In the genomic region with DNA sequence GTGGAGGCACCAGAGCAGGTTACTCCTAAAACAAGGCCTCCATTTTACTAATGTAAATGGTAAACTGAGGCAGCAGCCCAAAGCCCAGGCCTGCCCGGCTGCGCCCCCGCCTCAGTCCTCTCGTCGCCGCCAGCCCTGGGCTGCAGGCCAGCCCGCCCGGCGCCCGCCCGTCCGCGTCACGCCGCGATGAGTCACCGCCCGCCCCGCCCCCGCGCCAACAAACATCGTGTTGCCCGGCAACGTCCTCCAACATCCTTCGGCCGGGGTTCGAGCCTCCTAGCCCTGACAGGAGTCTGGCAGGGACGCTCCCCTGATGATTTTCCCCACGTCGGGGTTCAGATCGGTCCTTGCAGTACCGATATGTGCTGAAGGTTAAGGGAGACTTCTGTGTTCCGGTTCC, we compare ENCODE assay signal across 8 mouse cellular contexts. TPM values are rescaled to one million over a fixed set of nuclear protein-coding genes. Genes with fewer than 3 reads are reported as not detected.
DNase-seq lines count a peak whose midpoint lies in the region; ATAC-seq and TF ChIP-seq lines count a peak whose summit lies in the region.

No protein-coding gene starts in this region.

- TF ChIP-seq RAD21 in CH12.LX (IDR thresholded peaks at IDR 0.05; ENCODE audit: low read depth, low read length): no peak

- H3K9ac ChIP-seq in CH12.LX (ENCODE audit: insufficient read depth, low read depth): peak overlapping the region; percentile 66
- H3K9ac ChIP-seq in forebrain, embryonic 11.5 days (ENCODE audit: low read length): peak overlapping the region; percentile 27; the same call in 1 of the 2 replicates
- H3K9ac ChIP-seq in heart, postnatal 0 days (replicated peaks; ENCODE audit: low read depth, low read length): peak overlapping the region; percentile 48; the same call in 1 of the 2 replicates

- ATAC-seq in forebrain, embryonic 11.5 days (replicated peaks; ENCODE audit: low FRiP score): peak; percentile 60
- ATAC-seq in heart, postnatal 0 days (ENCODE audit: insufficient read depth, low read depth): peak; percentile 75

- peak; percentile 56 for DNase-seq in CH12.LX (ENCODE audit: extremely low read depth)
- DNase-seq in adrenal gland, adult 2 months: peak; percentile 92
- peak; percentile 88 for DNase-seq in forebrain, embryonic 11.5 days (ENCODE audit: low spot score)
- DNase-seq in heart, postnatal 0 days (ENCODE audit: low spot score): peak; percentile 73
- peak; percentile 87 to 90 for DNase-seq in kidney, postnatal 4 days
- DNase-seq in lung, postnatal 4 days: peak; percentile 89 to 90
- DNase-seq in retina, postnatal 1 day: peak; percentile 79
- DNase-seq in urinary bladder, postnatal 25 days (ENCODE audit: low spot score): peak; percentile 88

- peaks cover 0 to 21% of the 10 kb centered on the region in 2 experiments; a peak in 2 of 4 replicates for H3K4me1 ChIP-seq in CH12.LX (ENCODE audit: control insufficient read depth in 1 of 2, insufficient read depth in 2 of 2)
- peaks cover 11% of the 10 kb centered on the region; the same call in 1 of the 2 replicates for H3K4me1 ChIP-seq in forebrain, embryonic 11.5 days (replicated peaks; ENCODE audit: control insufficient read depth, insufficient read depth, low read length)
- peaks cover 12% of the 10 kb centered on the region for H3K4me1 ChIP-seq in heart, postnatal 0 days (ENCODE audit: control insufficient read depth, insufficient read depth)

- peaks cover 4% of the 10 kb centered on the region for H3K27me3 ChIP-seq in CH12.LX (replicated peaks)
- no peaks in the 10 kb centered on the region for H3K27me3 ChIP-seq in forebrain, embryonic 11.5 days (ENCODE audit: control insufficient read depth, insufficient read depth, low read length)
- H3K27me3 ChIP-seq in heart, postnatal 0 days (ENCODE audit: control insufficient read depth, insufficient read depth, low read length): no peaks in the 10 kb centered on the region

- H3K79me2 ChIP-seq in CH12.LX (replicated peaks; ENCODE audit: control insufficient read depth, extremely low read depth, insufficient read depth, poor library complexity, severe bottlenecking): no peaks in the 10 kb centered on the region

- H3K4me2 ChIP-seq in CH12.LX (ENCODE audit: insufficient read depth, low read depth, poor library complexity, severe bottlenecking): peak overlapping the region; percentile 60
- peak overlapping the region; percentile 35 for H3K4me2 ChIP-seq in forebrain, embryonic 11.5 days (ENCODE audit: low read depth, low read length, severe bottlenecking)
- H3K4me2 ChIP-seq in heart, postnatal 0 days (ENCODE audit: low read depth, low read length): peak overlapping the region; percentile 52

- peak; percentile 37; the same call in 1 of the 2 replicates for TF ChIP-seq POLR2A in CH12.LX (IDR thresholded peaks at IDR 0.05; ENCODE audit: low read depth, low read length)

- TF ChIP-seq CTCF in CH12.LX (conservative IDR thresholded peaks at IDR 0.05 in 1 of 2, IDR thresholded peaks at IDR 0.05 in 1 of 2; ENCODE audit: low read depth in 2 of 2, low read length in 2 of 2): no peak
- TF ChIP-seq CTCF in heart, postnatal 0 days (IDR thresholded peaks at IDR 0.05; ENCODE audit: low read depth): no peak

- H3K4me3 ChIP-seq in CH12.LX (replicated peaks in 1 of 3; ENCODE audit: low read depth in 2 of 3, low read length in 2 of 3, poor library complexity in 1 of 3): peak overlapping the region; percentile 39 to 55 (median 48)
- H3K4me3 ChIP-seq in forebrain, embryonic 11.5 days (ENCODE audit: low read depth, low read length): peak overlapping the region; percentile 3; the same call in 1 of the 2 replicates
- peak overlapping the region; percentile 24 for H3K4me3 ChIP-seq in heart, postnatal 0 days (ENCODE audit: low read depth, low read length)

- no peaks in the 10 kb centered on the region for H3K9me3 ChIP-seq in CH12.LX (replicated peaks; ENCODE audit: low read length)
- H3K9me3 ChIP-seq in forebrain, embryonic 11.5 days (ENCODE audit: control insufficient read depth, low read length): no peaks in the 10 kb centered on the region
- H3K9me3 ChIP-seq in heart, postnatal 0 days (replicated peaks; ENCODE audit: control insufficient read depth, low read length): no peaks in the 10 kb centered on the region

- dilution Hi-C loops in CH12.LX (cut with MboI; ENCODE audit: extremely low pct_ligation_motif_present, extremely low pct_unique_long_range_greater_than_20kb, low sequenced_read_pairs): no loop called here

- H3K36me3 ChIP-seq in CH12.LX (replicated peaks in 1 of 2; ENCODE audit: control insufficient read depth in 1 of 2, insufficient read depth in 1 of 2, low read length in 1 of 2): no peaks in the 10 kb centered on the region
- no peaks in the 10 kb centered on the region for H3K36me3 ChIP-seq in forebrain, embryonic 11.5 days (ENCODE audit: control insufficient read depth, insufficient read depth, low read length)
- no peaks in the 10 kb centered on the region for H3K36me3 ChIP-seq in heart, postnatal 0 days (replicated peaks; ENCODE audit: control insufficient read depth, insufficient read depth, low read length)

- TF ChIP-seq EP300 in CH12.LX (IDR thresholded peaks at IDR 0.05; ENCODE audit: low read length): no peak
- TF ChIP-seq EP300 in heart, postnatal 0 days (IDR thresholded peaks at IDR 0.05; ENCODE audit: low read depth): no peak

- no peak overlapping the region; the same call in 1 of the 2 replicates for H3K27ac ChIP-seq in CH12.LX (ENCODE audit: insufficient read depth, low read depth)
- H3K27ac ChIP-seq in forebrain, embryonic 11.5 days (ENCODE audit: low read depth, low read length): no peak overlapping the region
- H3K27ac ChIP-seq in heart, postnatal 0 days (ENCODE audit: low read depth): peak overlapping the region; percentile 93

- in situ Hi-C loops in CH12.LX (cut with MboI; ENCODE audit: low pct_ligation_motif_present, low pct_unique_long_range_greater_than_20kb, low sequenced_read_pairs): no loop called here

- 5% methylated on average over 33 of the region's 33 CpGs for WGBS in forebrain, embryonic 11.5 days
- 2% methylated on average over 33 of the region's 33 CpGs for WGBS in heart, postnatal 0 days

TF ChIP-seq in CH12.LX, 34 proteins besides CTCF, POLR2A, EP300 and RAD21 (continues in another document):
- peak; percentile 38; the same call in 1 of the 2 replicates for TF ChIP-seq TCF12 (IDR thresholded peaks at IDR 0.05; ENCODE audit: low read depth, low read length)
- TF ChIP-seq BHLHE40 (IDR thresholded peaks at IDR 0.05; ENCODE audit: low read depth, low read length): 0 out of 2 replicates have a peak, but pooled peaks have one; percentile 28
- TF ChIP-seq MXI1 (IDR thresholded peaks at IDR 0.05; ENCODE audit: low read depth, low read length): peak; percentile 86
- peak; percentile 17 for TF ChIP-seq HCFC1 (IDR thresholded peaks at IDR 0.05; ENCODE audit: low read depth, low read length)
- no peak for TF ChIP-seq RCOR1 (conservative IDR thresholded peaks at IDR 0.05; ENCODE audit: low read depth, low read length)

RNA-seq across cellular contexts. Expression of a gene that starts 7.5 kb away (rescaled TPM):
- total RNA-seq in CH12.LX (2012; rRNA removed) (not detected in 2 replicates), CH12.LX (2014; rRNA removed) (not detected in 2 replicates)
- polyA plus RNA-seq in CH12.LX (2012; ENCODE audit: insufficient read length, low read depth): not detected in 2 replicates
- total RNA-seq in adrenal gland, adult 2 months (2021): 1 to 10 TPM; 1.1 to 1.3 TPM
- 0.36 and 1.0 TPM in 2 replicates for polyA plus RNA-seq in adrenal gland, adult 2 months (2012; rRNA removed)
- 2.9 and 5.0 TPM in 2 replicates for polyA plus RNA-seq in forebrain, embryonic 11.5 days (2014; fragmentation: Nextera tagmentation; extraction: Ambion mirVana)
- 1.4 TPM in 1 of 2 replicates, not detected in the other for total RNA-seq in heart, postnatal 0 days (2014; rRNA removed; ENCODE audit: low replicate concordance)
- polyA plus RNA-seq in heart, postnatal 0 days (2015; fragmentation: Nextera tagmentation; extraction: Ambion mirVana): 4.6 and 6.0 TPM in 2 replicates

RNA-seq across cellular contexts. Expression of a gene that starts 44.3 kb away (rescaled TPM):
- 6.3 and 9.7 TPM in 2 replicates for total RNA-seq in CH12.LX (2012; rRNA removed)
- total RNA-seq in CH12.LX (2014; rRNA removed): 4.7 and 4.9 TPM in 2 replicates
- polyA plus RNA-seq in CH12.LX (2012; ENCODE audit: insufficient read length, low read depth): 6.5 and 9.1 TPM in 2 replicates
- total RNA-seq in adrenal gland, adult 2 months (2021): 10 to 100 TPM; 31.4 to 55.6 TPM
- 66.3 and 76.1 TPM in 2 replicates for polyA plus RNA-seq in adrenal gland, adult 2 months (2012; rRNA removed)
- 34.7 and 37.1 TPM in 2 replicates for polyA plus RNA-seq in forebrain, embryonic 11.5 days (2014; fragmentation: Nextera tagmentation; extraction: Ambion mirVana)
- 23.8 and 31.4 TPM in 2 replicates for total RNA-seq in heart, postnatal 0 days (2014; rRNA removed; ENCODE audit: low replicate concordance)
- polyA plus RNA-seq in heart, postnatal 0 days (2015; fragmentation: Nextera tagmentation; extraction: Ambion mirVana): 4.6 and 5.8 TPM in 2 replicates

RNA-seq across cellular contexts. Expression of a gene that starts 44.7 kb away (rescaled TPM):
- 0.04 TPM in 1 of 2 replicates, not detected in the other for total RNA-seq in CH12.LX (2012; rRNA removed)
- total RNA-seq in CH12.LX (2014; rRNA removed): 0.09 TPM in 1 of 2 replicates, not detected in the other
- polyA plus RNA-seq in CH12.LX (2012; ENCODE audit: insufficient read length, low read depth): not detected in 2 replicates
- total RNA-seq in adrenal gland, adult 2 months (2021): under 1 TPM; 0.17 to 0.35 TPM
- polyA plus RNA-seq in adrenal gland, adult 2 months (2012; rRNA removed): 0.44 and 0.48 TPM in 2 replicates
- 1.2 and 1.5 TPM in 2 replicates for polyA plus RNA-seq in forebrain, embryonic 11.5 days (2014; fragmentation: Nextera tagmentation; extraction: Ambion mirVana)
- total RNA-seq in heart, postnatal 0 days (2014; rRNA removed; ENCODE audit: low replicate concordance): 0.43 TPM in 1 of 2 replicates, not detected in the other
- 0.34 and 0.48 TPM in 2 replicates for polyA plus RNA-seq in heart, postnatal 0 days (2015; fragmentation: Nextera tagmentation; extraction: Ambion mirVana)

RNA-seq across cellular contexts. Expression of a gene that starts 44.8 kb away (rescaled TPM):
- total RNA-seq in CH12.LX (2012; rRNA removed): 7.8 and 8.2 TPM in 2 replicates
- 2.5 and 2.8 TPM in 2 replicates for total RNA-seq in CH12.LX (2014; rRNA removed)
- 10.5 and 11.4 TPM in 2 replicates for polyA plus RNA-seq in CH12.LX (2012; ENCODE audit: insufficient read length, low read depth)
- 10 to 100 TPM; 28.5 to 39.0 TPM for total RNA-seq in adrenal gland, adult 2 months (2021)
- polyA plus RNA-seq in adrenal gland, adult 2 months (2012; rRNA removed): 35.8 and 37.1 TPM in 2 replicates
- polyA plus RNA-seq in forebrain, embryonic 11.5 days (2014; fragmentation: Nextera tagmentation; extraction: Ambion mirVana): 16.0 and 17.1 TPM in 2 replicates
- total RNA-seq in heart, postnatal 0 days (2014; rRNA removed; ENCODE audit: low replicate concordance): 13.1 and 17.1 TPM in 2 replicates
- 8.4 and 10.2 TPM in 2 replicates for polyA plus RNA-seq in heart, postnatal 0 days (2015; fragmentation: Nextera tagmentation; extraction: Ambion mirVana)

RNA-seq across cellular contexts. Expression of a gene that starts 57.0 kb away (rescaled TPM):
- total RNA-seq in CH12.LX (2012; rRNA removed) (225 and 266 TPM in 2 replicates), CH12.LX (2014; rRNA removed) (213 and 228 TPM in 2 replicates)
- 217 and 262 TPM in 2 replicates for polyA plus RNA-seq in CH12.LX (2012; ENCODE audit: insufficient read length, low read depth)
- total RNA-seq in adrenal gland, adult 2 months (2021): 100 to 1,000 TPM; 268 to 291 TPM
- 58.8 and 67.3 TPM in 2 replicates for polyA plus RNA-seq in adrenal gland, adult 2 months (2012; rRNA removed)
- 277 and 303 TPM in 2 replicates for polyA plus RNA-seq in forebrain, embryonic 11.5 days (2014; fragmentation: Nextera tagmentation; extraction: Ambion mirVana)
- 90.3 and 93.2 TPM in 2 replicates for total RNA-seq in heart, postnatal 0 days (2014; rRNA removed; ENCODE audit: low replicate concordance)
- polyA plus RNA-seq in heart, postnatal 0 days (2015; fragmentation: Nextera tagmentation; extraction: Ambion mirVana): 382 and 414 TPM in 2 replicates
